12 mouse cellular contexts compared by ENCODE assay signal in genomic region chr4:141313924-141314323, GRCm38 (mm10). TPM values are rescaled to one million over a fixed set of nuclear protein-coding genes. Genes with fewer than 3 reads are reported as not detected.
DNase-seq lines count a peak whose midpoint lies in the region; ATAC-seq lines count a peak whose summit lies in the region.
"Had no signal": no experiment of that assay in that cellular context is flagged by ENCODE, and none has a peak within 500 bp of the region (broad histone marks: within the 10 kb centered on the region; RNA-seq: fewer than 3 reads in every experiment).

No protein-coding gene starts in this region.

- 40% methylated on average over 11 of the region's 11 CpGs for WGBS in heart, embryonic 15.5 days
- whole genome bisulfite sequencing in lung, embryonic 16.5 days = 27% methylated on average over 11 of the region's 11 CpGs
- 43% methylated on average over 11 of the region's 11 CpGs for WGBS in embryonic facial prominence, embryonic 13.5 days

- no peak for DNase-seq in heart, adult 8-10 months (ENCODE audit: low spot score)
- no peak for DNase-seq in lung, postnatal 14 days
- DNase-seq in lung, postnatal 36 days = peak; percentile 42
- no peak for DNase-seq in thymus, postnatal 14 days
- no peak for DNase-seq in cerebellum, adult 8-10 months
- DNase-seq: cerebellum, postnatal 36 days had no signal

- H3K36me3 ChIP-seq in heart, embryonic 15.5 days = peaks cover 14% of the 10 kb centered on the region; the same call in 1 of the 2 replicates
- H3K36me3 ChIP-seq in lung, embryonic 16.5 days (ENCODE audit: control insufficient read depth, insufficient read depth, low read length) = peaks cover 8% of the 10 kb centered on the region
- H3K36me3 ChIP-seq in embryonic facial prominence, embryonic 13.5 days = peaks cover 8% of the 10 kb centered on the region; the same call in 1 of the 2 replicates
- H3K36me3 ChIP-seq: neural tube, embryonic 13.5 days had no signal

- ATAC-seq in heart, embryonic 15.5 days (replicated peaks; ENCODE audit: insufficient number of reproducible peaks, insufficient read depth, low FRiP score, low read depth) = no peak
- peak; percentile 16; the same call in 1 of the 2 replicates for ATAC-seq in lung, embryonic 16.5 days (ENCODE audit: low read depth)
- no peak for ATAC-seq in embryonic facial prominence, embryonic 13.5 days (ENCODE audit: insufficient number of reproducible peaks, insufficient read depth, low FRiP score, low TSS enrichment, low read depth)

- peaks cover 63% of the 10 kb centered on the region for H3K4me1 ChIP-seq in heart, embryonic 15.5 days (replicated peaks)
- H3K4me1 ChIP-seq in lung, embryonic 16.5 days (replicated peaks; ENCODE audit: control insufficient read depth, insufficient read depth, low read length) = peaks cover 61% of the 10 kb centered on the region
- H3K4me1 ChIP-seq in embryonic facial prominence, embryonic 13.5 days = peaks cover 47% of the 10 kb centered on the region

- no peaks in the 10 kb centered on the region for H3K9me3 ChIP-seq in heart, embryonic 15.5 days (replicated peaks)
- no peaks in the 10 kb centered on the region for H3K9me3 ChIP-seq in lung, embryonic 16.5 days (ENCODE audit: control insufficient read depth, low read length)
- H3K9me3 ChIP-seq in embryonic facial prominence, embryonic 13.5 days = no peaks in the 10 kb centered on the region
- H3K9me3 ChIP-seq: midbrain, embryonic 12.5 days; neural tube, embryonic 13.5 days had no signal

- H3K27ac ChIP-seq in heart, embryonic 15.5 days = peak overlapping the region; percentile 82
- H3K27ac ChIP-seq in lung, embryonic 16.5 days (ENCODE audit: low read length) = peak overlapping the region; percentile 85
- peak overlapping the region; percentile 40; the same call in 1 of the 2 replicates for H3K27ac ChIP-seq in embryonic facial prominence, embryonic 13.5 days
- H3K27ac ChIP-seq: midbrain, embryonic 12.5 days; neural tube, embryonic 13.5 days had no signal

- no peak overlapping the region; the same call in 1 of the 2 replicates for H3K4me2 ChIP-seq in heart, embryonic 15.5 days
- H3K4me2 ChIP-seq in lung, embryonic 16.5 days (ENCODE audit: low read depth, low read length) = no peak overlapping the region
- H3K4me2 ChIP-seq in embryonic facial prominence, embryonic 13.5 days = no peak overlapping the region
- H3K4me2 ChIP-seq: midbrain, embryonic 12.5 days; neural tube, embryonic 13.5 days had no signal

- H3K4me3 ChIP-seq in heart, embryonic 15.5 days = no peak overlapping the region
- H3K4me3 ChIP-seq in lung, embryonic 16.5 days (ENCODE audit: low read length) = no peak overlapping the region
- no peak overlapping the region for H3K4me3 ChIP-seq in embryonic facial prominence, embryonic 13.5 days
- H3K4me3 ChIP-seq: midbrain, embryonic 12.5 days; neural tube, embryonic 13.5 days had no signal

- no peaks in the 10 kb centered on the region for H3K27me3 ChIP-seq in heart, embryonic 15.5 days
- H3K27me3 ChIP-seq in lung, embryonic 16.5 days (ENCODE audit: control insufficient read depth, insufficient read depth, low read depth, low read length) = no peaks in the 10 kb centered on the region
- H3K27me3 ChIP-seq in embryonic facial prominence, embryonic 13.5 days = no peaks in the 10 kb centered on the region
- H3K27me3 ChIP-seq: neural tube, embryonic 13.5 days had no signal

- no peak overlapping the region for H3K9ac ChIP-seq in heart, embryonic 15.5 days
- H3K9ac ChIP-seq in lung, embryonic 16.5 days (ENCODE audit: low read length) = peak overlapping the region; percentile 17; the same call in 1 of the 2 replicates
- no peak overlapping the region for H3K9ac ChIP-seq in embryonic facial prominence, embryonic 13.5 days
- H3K9ac ChIP-seq: midbrain, embryonic 12.5 days; neural tube, embryonic 13.5 days had no signal

RNA-seq across cellular contexts. Expression of gene Epha2, which starts 12.9 kb away (rescaled TPM):
- polyA plus RNA-seq in heart, embryonic 15.5 days (2015; fragmentation: Nextera tagmentation; extraction: Ambion mirVana) = 2.7 and 4.2 TPM in 2 replicates
- 1 to 10 TPM; 4.6 to 7.1 (median 5.2) TPM for total RNA-seq in heart, adult 8-10 months (2022)
- 11.6 and 11.8 TPM in 2 replicates for polyA plus RNA-seq in lung, embryonic 16.5 days (2015; fragmentation: Nextera tagmentation; extraction: Ambion mirVana)
- 2.6 and 4.0 TPM in 2 replicates for polyA plus RNA-seq in embryonic facial prominence, embryonic 13.5 days (2015; fragmentation: Nextera tagmentation; extraction: Ambion mirVana)

RNA-seq across cellular contexts. Expression of gene Fam131c, which starts 54.1 kb away (rescaled TPM):
- 0.53 and 0.70 TPM in 2 replicates for polyA plus RNA-seq in heart, embryonic 15.5 days (2015; fragmentation: Nextera tagmentation; extraction: Ambion mirVana)
- 1 to 10 TPM; 2.4 to 5.5 (median 4.1) TPM for total RNA-seq in heart, adult 8-10 months (2022)
- 3.3 and 3.6 TPM in 2 replicates for polyA plus RNA-seq in lung, embryonic 16.5 days (2015; fragmentation: Nextera tagmentation; extraction: Ambion mirVana)
- polyA plus RNA-seq in embryonic facial prominence, embryonic 13.5 days (2015; fragmentation: Nextera tagmentation; extraction: Ambion mirVana) = 1.7 and 2.9 TPM in 2 replicates
- total RNA-seq: CH12.LX had no signal
